Mouse (Mus musculus) heart, embryonic 11.5 days (tissue): ENCODE data around the gene Arl5a. TPM values are rescaled to one million over a fixed set of nuclear protein-coding genes. Genes with fewer than 3 reads are reported as not detected.
A peak's percentile ranks its signal among the peaks of the same experiment; 100 is the strongest.

Experiments
- ATAC-seq: fragments of 200-750 bp; cut with Nextera tagmentation; replicated peaks from 2 replicates; pipeline ENCODE4 v1.8.0; 2017; ENCODE audit warnings: moderate library complexity; ENCODE audit not compliant: insufficient number of reproducible peaks, low FRiP score, low TSS enrichment
- H3K27ac ChIP-seq: fragments of 300-500 bp; sonication (generic); 2 replicates; pipeline ENCODE4 v1.5.1; 2014; ENCODE audit warnings: mild to moderate bottlenecking, low read depth, low read length
- H3K27me3 ChIP-seq: fragments of 300-500 bp; sonication (generic); 2 replicates; pipeline ENCODE4 v1.6.1; 2014; ENCODE audit warnings: mild to moderate bottlenecking, low read length, mixed read lengths; ENCODE audit not compliant: control insufficient read depth, insufficient read depth
- H3K36me3 ChIP-seq: fragments of 300-500 bp; sonication (generic); 2 replicates; pipeline ENCODE4 v1.6.1; 2014; ENCODE audit warnings: mild to moderate bottlenecking, low read length, moderate library complexity, mixed read lengths; ENCODE audit not compliant: control insufficient read depth, insufficient read depth
- H3K4me1 ChIP-seq: fragments of 300-500 bp; sonication (generic); 2 replicates; pipeline ENCODE4 v1.6.1; 2014; ENCODE audit warnings: low read length; ENCODE audit not compliant: control insufficient read depth, insufficient read depth
- H3K4me2 ChIP-seq: fragments of 300-500 bp; sonication (generic); 2 replicates; pipeline ENCODE4 v1.6.1; 2014; ENCODE audit warnings: mild to moderate bottlenecking, moderate library complexity
- H3K4me3 ChIP-seq: fragments of 300-500 bp; sonication (generic); 2 replicates; pipeline ENCODE4 v1.5.1; 2014; ENCODE audit warnings: low read depth, low read length
- H3K9ac ChIP-seq: fragments of 300-500 bp; sonication (generic); 2 replicates; pipeline ENCODE4 v1.6.1; 2014; ENCODE audit warnings: mild to moderate bottlenecking, low read depth, low read length, moderate library complexity
- H3K9me3 ChIP-seq: fragments of 300-500 bp; sonication (generic); replicated peaks from 2 replicates; pipeline ENCODE4 v1.6.1; 2016; ENCODE audit warnings: low read length; ENCODE audit not compliant: control insufficient read depth
- WGBS: fragments of 180-500 bp; shearing (Covaris S2); extraction: QIAGEN DNeasy Blood & Tissue Kit; methylation state at CpG from one replicate; pipeline ENCODE4 v1.1.7; 2014; ENCODE audit not compliant: insufficient replicate concordance; 5-methylcytosine and 5-hydroxymethylcytosine counted together
- polyA plus RNA-seq: library from polyadenylated mRNA; unstranded; fragments of >200 nt; fragmentation: Nextera tagmentation; extraction: Ambion mirVana; gene quantifications from 2 replicates; pipeline ENCODE4 v1.2.1, GENCODE M21; 2014

Arl5a gene
- polyA plus RNA-seq, 1 experiment from 2014 or later: 74.4 TPM

- H3K4me3 ChIP-seq: no peak overlapping the region
- H3K27ac ChIP-seq: no peak overlapping the region
- peaks cover 12% of the 10 kb centered on the region for H3K4me1 ChIP-seq
- H3K36me3 ChIP-seq: no peaks in the 10 kb centered on the region
- H3K4me2 ChIP-seq: peak overlapping the region; percentile 88; the same call in 1 of the 2 replicates
- H3K9me3 ChIP-seq: no peaks in the 10 kb centered on the region
- WGBS: 86% methylated on average over 3 of the region's 3 CpGs
- no peaks in the 10 kb centered on the region for H3K27me3 ChIP-seq
- ATAC-seq: no peak
- H3K9ac ChIP-seq: no peak overlapping the region
Observed at GRCm38 (mm10) chr2:52426041-52426440, 1.3 kb upstream of the Arl5a start.

- WGBS: 24% methylated on average over 10 of the region's 10 CpGs
- H3K27ac ChIP-seq: peak overlapping the region; percentile 89
Observed at GRCm38 (mm10) chr2:52425523-52425795, 758 bp upstream of the Arl5a start.

GRCm38 (mm10) chr2:52424248-52424728, 413 bp downstream of the Arl5a start:
- Histone ChIP-seq H3K27ac (peak overlapping the region; percentile 89), H3K4me2 (peak overlapping the region; percentile 88), H3K9ac (peak overlapping the region; percentile 98), H3K36me3 (no peaks in the 10 kb centered on the region), H3K9me3 (no peaks in the 10 kb centered on the region), H3K4me3 (peak overlapping the region; percentile 93), H3K27me3 (no peaks in the 10 kb centered on the region), H3K4me1 (peaks cover 21% of the 10 kb centered on the region)
- 0% methylated on average over 29 of the region's 42 CpGs for WGBS
- ATAC-seq: peak; percentile 46

More at GRCm38 (mm10) chr2:52425523-52425795, 758 bp upstream of the Arl5a start:
- no peaks in the 10 kb centered on the region for H3K36me3 ChIP-seq
- 0 out of 2 replicates have a peak, but pooled peaks have one; percentile 31 for ATAC-seq
- peaks cover 15% of the 10 kb centered on the region for H3K4me1 ChIP-seq
- H3K4me2 ChIP-seq: peak overlapping the region; percentile 88
- no peaks in the 10 kb centered on the region for H3K27me3 ChIP-seq
- H3K4me3 ChIP-seq: peak overlapping the region; percentile 93
- H3K9me3 ChIP-seq: no peaks in the 10 kb centered on the region
- peak overlapping the region; percentile 98 for H3K9ac ChIP-seq

- Histone ChIP-seq H3K9me3 (no peaks in the 10 kb centered on the region), H3K9ac (peak overlapping the region; percentile 98), H3K27me3 (no peaks in the 10 kb centered on the region), H3K27ac (0 out of 2 replicates have a peak overlapping the region, but pooled peaks have one; percentile 22), H3K36me3 (no peaks in the 10 kb centered on the region), H3K4me2 (peak overlapping the region; percentile 88), H3K4me3 (peak overlapping the region; percentile 93), H3K4me1 (peaks cover 27% of the 10 kb centered on the region)
- WGBS: 6% methylated on average over 16 of the region's 16 CpGs
- ATAC-seq: no peak
Observed at GRCm38 (mm10) chr2:52423611-52424247, 972 bp downstream of the Arl5a start.

- no peaks in the 10 kb centered on the region for H3K27me3 ChIP-seq
- H3K9me3 ChIP-seq: no peaks in the 10 kb centered on the region
- WGBS: 51% methylated on average over 8 of the region's 8 CpGs
- peaks cover 27% of the 10 kb centered on the region for H3K4me1 ChIP-seq
- H3K27ac ChIP-seq: no peak overlapping the region
- peak overlapping the region; percentile 88 for H3K4me2 ChIP-seq
- H3K36me3 ChIP-seq: no peaks in the 10 kb centered on the region
- peak overlapping the region; percentile 98 for H3K9ac ChIP-seq
- ATAC-seq: no peak
- H3K4me3 ChIP-seq: peak overlapping the region; percentile 93
Observed at GRCm38 (mm10) chr2:52422871-52423610, 1.7 kb downstream of the Arl5a start.

GRCm38 (mm10) chr2:52421197-52421596, 3.5 kb downstream of the Arl5a start:
- Histone ChIP-seq H3K27me3 (no peaks in the 10 kb centered on the region), H3K4me2 (peak overlapping the region; percentile 88), H3K4me1 (peaks cover 27% of the 10 kb centered on the region), H3K9ac (0 out of 2 replicates have a peak overlapping the region, but pooled peaks have one; percentile 22), H3K36me3 (peaks cover 1% of the 10 kb centered on the region; the same call in 1 of the 2 replicates), H3K27ac (peak overlapping the region; percentile 50), H3K4me3 (0 out of 2 replicates have a peak overlapping the region, but pooled peaks have one; percentile 11), H3K9me3 (no peaks in the 10 kb centered on the region)
- no peak for ATAC-seq
- WGBS: 32% methylated on average over 6 of the region's 6 CpGs

GRCm38 (mm10) chr2:52420001-52420710, 4.5 kb downstream of the Arl5a start:
- Histone ChIP-seq H3K4me3 (no peak overlapping the region), H3K27me3 (no peaks in the 10 kb centered on the region), H3K4me1 (peaks cover 27% of the 10 kb centered on the region), H3K9ac (no peak overlapping the region), H3K27ac (no peak overlapping the region), H3K36me3 (peaks cover 9% of the 10 kb centered on the region), H3K4me2 (no peak overlapping the region), H3K9me3 (no peaks in the 10 kb centered on the region)
- no peak for ATAC-seq
- WGBS: 84% methylated on average over 7 of the region's 7 CpGs

GRCm38 (mm10) chr2:52419295-52419694, 5.4 kb downstream of the Arl5a start:
- 48% methylated on average over 6 of the region's 6 CpGs for WGBS

More at GRCm38 (mm10) chr2:52419295-52419694, 5.4 kb downstream of the Arl5a start:
- no peaks in the 10 kb centered on the region for H3K9me3 ChIP-seq
- ATAC-seq: no peak
- peaks cover 9% of the 10 kb centered on the region for H3K36me3 ChIP-seq
- no peak overlapping the region for H3K4me3 ChIP-seq
- H3K27ac ChIP-seq: no peak overlapping the region
- no peaks in the 10 kb centered on the region for H3K27me3 ChIP-seq
- H3K9ac ChIP-seq: no peak overlapping the region
- peaks cover 27% of the 10 kb centered on the region for H3K4me1 ChIP-seq
- 0 out of 2 replicates have a peak overlapping the region, but pooled peaks have one; percentile 3 for H3K4me2 ChIP-seq
